Mouse (Mus musculus) splenic B cell, adult 2 months (primary cell): ENCODE results near the gene Nme1.
A peak's percentile ranks its signal among the peaks of the same experiment; 100 is the strongest.

Experiments
- DNase-seq: peaks from one replicate; pipeline ENCODE4 v3.0.0-alpha.2; 2011; ENCODE audit warnings: low read depth, low spot score
- H3K27me3 ChIP-seq: 2 replicates; pipeline ENCODE4 v1.6.1; 2012; ENCODE audit warnings: mild to moderate bottlenecking, low read length, moderate library complexity, mixed read lengths; ENCODE audit not compliant: control insufficient read depth, poor library complexity, insufficient read depth, severe bottlenecking
- H3K36me3 ChIP-seq: 2 replicates; pipeline ENCODE4 v1.6.1; 2012; ENCODE audit warnings: mild to moderate bottlenecking, low read length, moderate library complexity, mixed read lengths; ENCODE audit not compliant: control insufficient read depth, poor library complexity, insufficient read depth, severe bottlenecking

Nme1 gene

DNA sequence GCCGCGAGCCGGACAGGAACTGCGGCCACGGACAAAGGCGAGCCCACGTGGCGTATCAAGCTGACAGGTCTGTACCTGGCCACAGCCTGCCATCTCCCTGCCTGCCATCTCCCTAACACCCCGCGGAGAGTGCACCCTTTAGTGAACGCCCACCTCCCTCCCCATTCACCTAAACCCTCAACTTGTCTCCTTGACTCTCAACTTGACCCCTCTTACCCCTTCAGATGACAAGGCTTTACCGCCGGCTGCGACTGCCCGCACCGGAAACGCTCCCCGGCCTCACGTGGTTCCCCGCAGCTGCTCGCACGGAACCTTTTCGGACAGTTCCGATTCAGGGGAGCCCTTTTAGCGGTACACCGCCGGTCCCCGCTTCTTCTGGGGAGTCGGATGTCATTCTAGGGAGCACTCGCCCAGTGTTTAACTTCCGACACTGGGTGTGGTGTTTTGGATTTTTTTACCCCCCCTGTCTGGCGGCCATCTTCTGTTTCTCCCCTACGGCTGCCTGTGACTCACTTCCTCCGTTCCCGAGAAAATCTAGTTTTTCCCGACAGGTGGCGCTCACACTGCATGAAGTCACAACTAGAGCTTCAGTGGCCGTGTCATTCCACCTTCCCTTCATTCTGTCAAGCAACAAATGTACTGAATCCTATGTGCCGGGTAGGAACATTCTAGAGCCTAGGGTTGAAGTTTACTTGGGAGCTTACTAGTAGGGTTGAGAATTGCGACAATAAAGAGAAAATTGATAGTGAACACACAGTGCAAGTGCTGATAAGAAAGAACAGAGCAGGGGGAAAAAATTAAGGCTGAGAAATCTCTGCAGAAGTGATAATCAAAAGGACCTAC lies at the start of gene Nme1, which contains the start of gene Gm20390:
Gene Nme1, minus strand, starts transcription at position 517 of the 843 bp plus-strand sequence.
Gene Gm20390, minus strand, starts transcription at position 289 of the 843 bp plus-strand sequence.
- H3K27me3 ChIP-seq, result no peaks in the 10 kb centered on the region
- peak; percentile 99 for DNase-seq
- H3K36me3 ChIP-seq, result peaks cover 1% of the 10 kb centered on the region; the same call in 1 of the 2 replicates

GRCm38 (mm10) chr11:94003346-94003745 lies 35.0 kb upstream of the Nme1 start:
- H3K27me3 ChIP-seq, result no peaks in the 10 kb centered on the region
- H3K36me3 ChIP-seq, result peaks cover 6% of the 10 kb centered on the region; the same call in 1 of the 2 replicates
- DNase-seq, result no peak

GRCm38 (mm10) chr11:93999276-93999675 lies 31.0 kb upstream of the Nme1 start:
- no peak for DNase-seq
- peaks cover 4% of the 10 kb centered on the region; the same call in 1 of the 2 replicates for H3K36me3 ChIP-seq
- no peaks in the 10 kb centered on the region for H3K27me3 ChIP-seq

DNA sequence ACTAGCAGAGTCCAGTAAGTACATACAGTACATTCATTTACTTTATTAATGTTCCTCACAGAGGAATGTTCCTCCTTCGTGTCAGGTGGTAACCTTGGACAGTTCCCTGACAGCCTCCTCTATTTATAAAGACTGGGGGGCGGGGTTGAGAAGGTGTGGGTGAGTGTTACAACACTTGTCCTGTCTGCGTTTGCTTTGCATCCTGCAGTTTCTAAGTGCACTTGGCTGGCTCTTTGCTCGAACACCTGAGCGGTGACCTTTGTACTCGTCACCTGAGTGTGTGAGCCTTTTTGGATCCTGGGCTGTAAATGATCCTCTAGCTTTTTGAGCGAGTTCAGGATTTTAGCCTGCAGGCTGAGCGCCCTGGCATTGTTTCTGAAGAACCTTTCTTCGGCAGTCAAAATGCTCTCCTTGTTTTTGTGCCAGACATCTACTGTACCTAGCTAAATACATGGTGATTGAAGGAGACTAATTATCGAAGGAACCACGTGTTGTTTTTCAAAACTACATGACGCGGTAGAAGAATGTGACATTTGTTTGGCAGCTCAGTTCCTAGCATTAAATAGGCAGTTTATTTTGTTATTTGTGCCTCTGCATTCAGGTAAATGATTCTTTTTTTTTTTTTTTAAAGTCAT lies 28.9 kb upstream of the Nme1 start:
- Histone ChIP-seq H3K27me3 (no peaks in the 10 kb centered on the region), H3K36me3 (peaks cover 4% of the 10 kb centered on the region; the same call in 1 of the 2 replicates)
- no peak for DNase-seq

DNA sequence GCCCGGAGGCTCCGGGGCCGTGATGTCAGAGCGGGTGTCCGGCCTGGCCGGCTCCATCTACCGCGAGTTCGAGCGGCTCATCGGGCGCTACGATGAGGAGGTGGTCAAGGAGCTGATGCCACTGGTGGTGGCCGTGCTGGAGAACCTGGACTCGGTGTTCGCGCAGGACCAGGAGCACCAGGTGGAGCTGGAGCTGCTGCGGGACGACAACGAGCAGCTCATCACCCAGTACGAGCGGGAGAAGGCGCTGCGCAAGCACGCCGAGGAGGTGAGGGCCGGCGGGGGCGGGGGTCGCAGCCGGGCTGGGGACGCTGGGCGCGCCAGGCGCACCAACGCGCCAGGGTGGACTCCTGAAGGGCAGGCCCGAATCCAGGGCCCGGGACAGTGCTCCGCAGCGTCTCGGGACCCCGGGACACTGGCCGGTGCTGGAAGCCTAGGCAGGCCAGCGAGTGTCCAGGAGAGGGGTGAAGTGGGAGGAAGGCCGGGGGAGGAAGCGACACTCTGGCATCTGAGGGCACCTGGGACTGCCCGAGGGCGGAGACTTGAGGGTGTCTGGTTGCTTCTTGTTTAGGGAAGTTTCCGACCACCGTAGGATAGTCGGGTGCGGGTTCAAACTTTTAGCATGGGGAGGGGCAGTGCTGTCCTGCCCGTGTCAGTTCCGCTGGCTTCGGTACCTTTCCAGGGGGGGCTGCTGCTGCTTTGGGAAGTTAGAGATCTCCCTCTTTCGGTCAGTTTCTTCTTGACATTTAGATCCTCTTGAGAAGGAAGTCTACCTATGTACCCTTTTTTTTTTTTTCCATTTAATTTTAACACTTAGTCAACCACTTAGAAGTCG lies 28.2 kb upstream of the Nme1 start:
- DNase-seq, result peak; percentile 85
- Histone ChIP-seq H3K36me3 (peaks cover 4% of the 10 kb centered on the region; the same call in 1 of the 2 replicates), H3K27me3 (no peaks in the 10 kb centered on the region)

GRCm38 (mm10) chr11:93995720-93996305 lies 27.5 kb upstream of the Nme1 start, which contains the start of gene Spag9:
TSS of gene Spag9 (plus strand) at chr11:93996091.
- DNase-seq, result peak; percentile 98
- H3K27me3 ChIP-seq, result no peaks in the 10 kb centered on the region

DNA sequence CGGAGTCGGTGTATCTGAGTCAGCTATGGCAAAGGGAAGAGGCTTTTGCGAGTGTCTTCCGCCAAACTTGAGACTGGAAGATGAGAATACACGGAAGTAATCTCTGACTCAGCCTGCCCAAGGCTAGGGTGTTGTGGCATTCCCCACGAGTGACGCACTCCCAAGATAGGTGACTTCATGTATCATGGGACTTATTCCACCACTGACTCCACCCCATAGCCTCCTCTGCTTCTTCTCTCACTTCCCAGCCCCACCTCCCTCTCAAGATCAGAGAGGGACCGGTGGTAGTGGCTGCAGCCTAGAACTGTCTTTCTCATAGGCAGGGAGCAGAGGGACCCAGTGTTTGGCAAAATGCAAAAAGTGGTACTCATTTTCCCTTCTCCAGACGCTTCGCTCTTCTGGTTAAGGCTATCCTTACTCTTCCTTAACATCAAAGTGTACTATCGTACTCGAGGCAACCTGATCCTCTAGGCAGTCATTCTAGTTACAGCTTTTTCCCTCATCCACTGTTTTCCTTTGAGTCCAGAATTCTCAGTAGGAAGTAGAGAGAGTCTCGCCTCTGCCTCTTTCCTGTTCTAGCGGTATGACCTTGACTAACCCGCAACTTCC lies 26.9 kb upstream of the Nme1 start:
- Histone ChIP-seq H3K36me3 (peaks cover 4% of the 10 kb centered on the region; the same call in 1 of the 2 replicates), H3K27me3 (no peaks in the 10 kb centered on the region)
- DNase-seq, result peak; percentile 93

More at GRCm38 (mm10) chr11:93995720-93996305, 27.5 kb upstream of the Nme1 start, which contains the start of gene Spag9:
- H3K36me3 ChIP-seq, result peaks cover 4% of the 10 kb centered on the region; the same call in 1 of the 2 replicates

DNA sequence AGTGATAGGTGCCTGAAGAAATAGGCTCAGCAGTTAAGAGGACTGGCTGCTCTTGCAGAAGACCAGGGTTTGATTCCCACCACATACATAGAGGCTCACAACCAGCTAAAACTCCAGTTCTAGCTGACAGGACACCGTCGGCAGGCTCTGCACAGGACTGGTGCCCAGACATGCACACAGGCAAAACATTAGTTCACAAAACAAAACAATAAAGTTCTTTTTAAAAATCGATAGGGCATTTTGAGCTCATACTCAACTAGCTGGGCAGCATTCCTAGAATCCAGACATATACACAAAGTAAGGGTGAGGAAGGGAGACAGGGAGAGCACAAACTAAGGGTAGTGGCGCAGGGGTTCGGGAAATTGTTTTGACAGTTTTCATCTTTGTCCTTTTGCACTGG lies 26.2 kb upstream of the Nme1 start:
- DNase-seq, result no peak
- Histone ChIP-seq H3K27me3 (no peaks in the 10 kb centered on the region), H3K36me3 (peaks cover 4% of the 10 kb centered on the region; the same call in 1 of the 2 replicates)

DNA sequence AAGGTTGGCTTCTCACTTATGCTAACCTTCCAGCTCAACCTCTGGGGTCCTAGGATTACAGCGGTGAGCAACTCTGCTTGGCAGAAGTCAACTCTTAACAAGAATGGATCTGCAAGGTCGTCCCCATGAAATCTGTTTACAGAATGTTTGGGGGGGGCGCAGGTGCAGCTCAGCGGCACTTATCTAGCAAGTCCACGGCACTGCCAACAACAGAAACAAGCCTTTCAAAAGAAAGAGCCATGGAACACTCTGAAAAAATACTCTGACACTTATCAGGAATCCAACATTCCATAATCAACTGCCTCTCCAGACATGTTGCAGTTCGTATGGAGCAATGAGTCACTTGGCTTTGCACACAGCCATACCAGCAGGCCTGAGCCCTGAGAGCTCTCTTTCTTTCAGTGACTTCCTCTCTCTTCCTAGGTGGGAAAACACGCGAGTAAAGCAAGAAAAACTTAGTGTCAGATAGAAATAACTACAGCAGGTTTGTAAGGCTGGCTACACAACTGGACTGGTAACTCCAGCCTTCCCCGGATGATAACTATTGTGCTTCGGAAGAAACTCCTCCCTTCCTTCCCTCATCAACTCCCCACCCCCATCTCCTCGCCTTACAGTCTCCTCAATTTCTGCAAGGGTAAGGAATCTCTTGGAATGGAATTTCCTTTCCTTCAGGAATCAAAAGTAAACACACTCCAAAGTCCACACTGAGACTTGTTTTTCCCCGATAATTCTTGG lies 20.2 kb upstream of the Nme1 start:
- no peak for DNase-seq
- Histone ChIP-seq H3K36me3 (no peaks in the 10 kb centered on the region), H3K27me3 (no peaks in the 10 kb centered on the region)

DNA sequence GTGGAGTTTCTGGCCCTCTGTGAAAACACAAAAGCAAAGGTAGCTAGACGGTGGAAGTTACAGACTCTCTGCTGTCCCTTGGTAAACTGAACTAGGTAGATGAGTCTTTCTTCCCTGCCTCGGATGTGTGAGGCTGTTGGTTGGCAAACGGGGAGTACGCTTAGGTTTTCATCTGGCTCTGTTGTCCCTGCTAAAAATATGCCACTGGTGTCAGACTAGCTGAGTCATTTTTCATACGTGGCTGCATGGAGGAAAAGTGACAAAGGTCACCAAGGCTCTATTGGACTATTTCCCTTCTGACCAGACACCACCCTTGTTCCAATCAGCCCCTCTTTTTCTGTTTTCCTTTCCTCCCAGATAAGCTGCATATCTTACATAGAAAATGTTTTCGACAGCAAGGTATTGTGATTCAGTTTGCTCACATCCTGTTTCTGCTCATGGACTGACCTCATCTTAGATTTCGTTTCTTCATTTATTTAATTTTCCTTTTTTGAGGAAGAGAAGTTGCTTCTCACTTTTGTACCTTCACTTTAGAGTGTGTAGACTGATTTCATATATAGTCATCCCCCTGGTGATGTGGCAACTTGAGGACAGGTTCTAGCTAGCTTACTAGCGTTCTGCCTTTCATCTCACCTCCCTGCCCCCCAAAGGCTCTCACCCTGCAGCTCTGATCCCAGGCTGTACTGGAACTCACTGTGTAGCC lies 19.5 kb upstream of the Nme1 start:
- Histone ChIP-seq H3K27me3 (no peaks in the 10 kb centered on the region), H3K36me3 (no peaks in the 10 kb centered on the region)
- DNase-seq, result peak; percentile 58

DNA sequence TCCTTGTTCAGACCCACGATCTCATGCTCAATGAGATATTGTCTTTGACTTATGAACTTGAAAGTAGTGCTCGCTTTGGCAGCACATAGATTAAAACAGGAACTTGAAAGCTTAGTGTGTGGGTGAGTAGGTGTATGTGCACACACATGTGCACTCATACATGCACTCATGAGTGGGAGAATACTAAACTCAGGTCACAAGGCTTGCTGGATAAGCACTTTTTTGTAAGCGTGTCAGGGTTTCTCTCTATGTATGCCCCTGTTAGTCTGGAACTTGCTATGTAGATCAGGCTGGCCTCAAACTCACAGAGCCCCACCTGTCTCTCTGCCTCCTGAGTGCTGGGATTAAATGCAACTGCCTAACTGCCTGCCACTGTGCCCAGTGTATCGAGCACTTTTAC lies 18.7 kb upstream of the Nme1 start:
- Histone ChIP-seq H3K36me3 (no peaks in the 10 kb centered on the region), H3K27me3 (no peaks in the 10 kb centered on the region)
- DNase-seq, result peak; percentile 75

DNA sequence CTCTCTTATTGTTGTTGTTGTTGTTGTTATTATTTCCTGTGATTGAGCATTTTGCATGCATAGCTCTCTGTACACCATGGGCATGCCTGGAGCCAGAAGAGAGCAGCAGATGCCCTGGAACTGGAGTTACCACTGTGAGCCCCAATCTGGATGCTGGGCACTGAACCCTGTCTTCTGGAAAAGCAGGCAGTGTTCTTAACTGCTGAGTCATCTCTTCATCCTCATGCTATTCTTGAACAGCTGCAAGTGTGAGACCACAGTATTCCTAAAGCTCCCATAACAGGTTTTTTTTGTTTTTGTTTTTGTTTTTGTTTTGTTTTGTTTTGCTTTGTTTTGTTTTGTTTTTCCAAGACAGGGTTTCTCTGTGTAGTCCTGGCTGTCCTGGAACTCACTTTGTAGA lies 18.0 kb upstream of the Nme1 start:
- DNase-seq, result no peak
- Histone ChIP-seq H3K36me3 (no peaks in the 10 kb centered on the region), H3K27me3 (no peaks in the 10 kb centered on the region)

DNA sequence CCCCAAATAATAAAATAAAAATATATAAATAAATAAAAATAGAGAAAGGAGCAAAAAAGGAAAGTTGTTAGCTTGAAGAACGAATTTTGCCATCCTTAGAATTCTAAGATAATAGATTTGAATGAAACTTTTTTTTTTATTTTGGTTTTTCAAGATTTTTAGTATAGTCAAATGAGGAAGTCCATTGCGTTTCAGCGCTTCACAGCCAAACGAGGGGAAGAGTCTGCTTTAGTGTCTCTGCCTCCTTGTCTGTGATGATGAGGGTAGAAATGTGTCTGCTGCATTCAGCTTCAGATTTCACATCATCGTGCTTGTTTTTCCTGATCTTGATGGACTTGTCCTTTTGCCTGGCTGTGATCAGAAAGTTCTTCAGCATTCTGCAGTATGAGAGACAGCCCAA lies 16.9 kb upstream of the Nme1 start:
- peak; percentile 56 for DNase-seq
- Histone ChIP-seq H3K36me3 (no peaks in the 10 kb centered on the region), H3K27me3 (no peaks in the 10 kb centered on the region)
